ENCODE assay signal across 8 mouse cellular contexts in genomic region chr1:72307317-72307798, GRCm38 (mm10). TPM values are rescaled to one million over a fixed set of nuclear protein-coding genes. Genes with fewer than 3 reads are reported as not detected.
DNase-seq lines count a peak whose midpoint lies in the region; ATAC-seq lines count a peak whose summit lies in the region.

Gene Xrcc5, plus strand, starts transcription at chr1:72307421.

- peak within 1 kb of the TSS; percentile 50 for H3K4me3 ChIP-seq in hindbrain, embryonic 16.5 days (ENCODE audit: low read length)
- peak within 1 kb of the TSS; percentile 37 for H3K4me3 ChIP-seq in macrophage (ENCODE audit: inconsistent target)

- H3K27ac ChIP-seq in hindbrain, embryonic 16.5 days (ENCODE audit: low read depth, low read length), result peak within 1 kb of the TSS; percentile 85
- H3K27ac ChIP-seq in macrophage, result no peak within 1 kb of the TSS

- peak within 1 kb of the TSS; percentile 62 for H3K4me2 ChIP-seq in hindbrain, embryonic 16.5 days (ENCODE audit: low read length)

- H3K9ac ChIP-seq in hindbrain, embryonic 16.5 days (ENCODE audit: low read depth, low read length), result peak within 1 kb of the TSS; percentile 62

- DNase-seq in R1 (ENCODE audit: low read depth, low spot score), result peak; percentile 100
- peak; percentile 93 to 95 for DNase-seq in cerebellum, postnatal 25 days
- DNase-seq in frontal cortex, postnatal 36 days (ENCODE audit: low spot score in 2 of 2), result peak; percentile 93 to 95
- peak; percentile 91 to 93 for DNase-seq in left cerebral cortex, adult 18-20 months (ENCODE audit: low spot score in 2 of 2)
- DNase-seq in right cerebral cortex, adult 18-20 months, result peak; percentile 95
- peak; percentile 72 for DNase-seq in urinary bladder, postnatal 10 days (ENCODE audit: low spot score)

- no peaks in the 10 kb centered on the region for H3K9me3 ChIP-seq in hindbrain, embryonic 16.5 days (ENCODE audit: control insufficient read depth, low read length)

- peak; percentile 99 for ATAC-seq in hindbrain, embryonic 16.5 days

- H3K27me3 ChIP-seq in hindbrain, embryonic 16.5 days (replicated peaks; ENCODE audit: control insufficient read depth, insufficient read depth, low read length), result no peaks in the 10 kb centered on the region

- H3K36me3 ChIP-seq in hindbrain, embryonic 16.5 days (ENCODE audit: control insufficient read depth, insufficient read depth, low read length), result no peaks in the 10 kb centered on the region
- no peaks in the 10 kb centered on the region for H3K36me3 ChIP-seq in macrophage (ENCODE audit: inconsistent target)

- H3K79me2 ChIP-seq in macrophage (ENCODE audit: inconsistent target), result no peaks in the 10 kb centered on the region

- peaks cover 6% of the 10 kb centered on the region for H3K4me1 ChIP-seq in hindbrain, embryonic 16.5 days (ENCODE audit: control insufficient read depth, insufficient read depth, low read depth, low read length)

- WGBS in hindbrain, embryonic 16.5 days, result 0% methylated on average over 21 of the region's 21 CpGs
- WGBS in macrophage (ENCODE audit: missing documents), result 1% methylated on average over 21 of the region's 21 CpGs

RNA-seq across cellular contexts. Expression of gene Xrcc5, which starts in this region (rescaled TPM):
- polyA plus RNA-seq in hindbrain, embryonic 16.5 days (2015; fragmentation: Nextera tagmentation; extraction: Ambion mirVana), result 15.9 and 17.3 TPM in 2 replicates
- total RNA-seq in left cerebral cortex, adult 18-20 months (2021), result 10 to 100 TPM; 18.5 to 22.2 TPM
- total RNA-seq in macrophage (2018; cell fraction: chromatin; rRNA removed), result 1 to 10 TPM in 1 of 26 experiments, under 1 TPM in 5, not detected in 20; 0.26 to 3.2 (median 0.49) TPM
- total RNA-seq in macrophage (2018; cell fraction: cytosol; rRNA removed), result under 1 TPM in 24 of 26 experiments, not detected in 2; 0.03 to 0.26 (median 0.10) TPM
- under 1 TPM in 11 of 26 experiments, not detected in 15; 0.18 to 0.69 (median 0.29) TPM for total RNA-seq in macrophage (2018; cell fraction: nucleus; rRNA removed)
- polyA plus RNA-seq in macrophage (2018), result 0.08 to 0.26 TPM (median 0.12 TPM) in 3 replicates

Comparison
In these comparisons a context has a peak if more than half of its experiments do, and no peak if none do; other contexts are left out.
1. RNA of gene Xrcc5 (polyA plus RNA-seq): 15.9 to 17.3 TPM in hindbrain, embryonic 16.5 days; 0.08 to 0.26 TPM in macrophage; every median in the first group is over 10 times any median in the second.
2. Peak in every context shown above with its lines, with median percentiles within 50 percentile points of each other: DNase-seq.